Mouse (Mus musculus) embryonic facial prominence, embryonic 14.5 days (tissue): ENCODE results near the gene Dusp9. TPM values are rescaled to one million over a fixed set of nuclear protein-coding genes. Genes with fewer than 3 reads are reported as not detected.

Experiments
- ATAC-seq: fragments of 200-750 bp; cut with Nextera tagmentation; 2 replicates; pipeline ENCODE4 v1.8.0; 2017; ENCODE audit warnings: low read depth, moderate number of reproducible peaks, moderate TSS enrichment
- DNase-seq: peaks from one replicate; pipeline ENCODE4 v3.0.0-alpha.2; 2015; ENCODE audit warnings: low spot score
- H3K27ac ChIP-seq: fragments of 300-500 bp; sonication (generic); replicated peaks from 2 replicates; pipeline ENCODE4 v1.5.1; 2014; ENCODE audit warnings: low read depth, mild to moderate bottlenecking, low read length, moderate library complexity
- H3K27me3 ChIP-seq: fragments of 300-500 bp; sonication (generic); replicated peaks from 2 replicates; pipeline ENCODE4 v1.6.1; 2014; ENCODE audit warnings: low read length; ENCODE audit not compliant: control insufficient read depth, insufficient read depth
- H3K36me3 ChIP-seq: fragments of 300-500 bp; sonication (generic); 2 replicates; pipeline ENCODE4 v1.6.1; 2014; ENCODE audit warnings: low read length, mixed read lengths; ENCODE audit not compliant: control insufficient read depth, insufficient read depth
- H3K4me1 ChIP-seq: fragments of 300-500 bp; sonication (generic); 2 replicates; pipeline ENCODE4 v1.6.1; 2014; ENCODE audit warnings: antibody characterized with exemption, low read length; ENCODE audit not compliant: control insufficient read depth, insufficient read depth
- H3K4me2 ChIP-seq: fragments of 300-500 bp; sonication (generic); 2 replicates; pipeline ENCODE4 v1.6.1; 2014; ENCODE audit warnings: low read depth, mild to moderate bottlenecking, low read length, moderate library complexity, mixed read lengths
- H3K4me3 ChIP-seq: fragments of 300-500 bp; sonication (generic); 2 replicates; pipeline ENCODE4 v1.5.1; 2014; ENCODE audit warnings: low read depth, mild to moderate bottlenecking, low read length
- H3K9ac ChIP-seq: fragments of 300-500 bp; sonication (generic); 2 replicates; pipeline ENCODE4 v1.6.1; 2014; ENCODE audit warnings: low read depth, mild to moderate bottlenecking, low read length, moderate library complexity, mixed read lengths
- H3K9me3 ChIP-seq: fragments of 300-500 bp; sonication (generic); 2 replicates; pipeline ENCODE4 v1.6.1; 2016; ENCODE audit warnings: low read length; ENCODE audit not compliant: control insufficient read depth
- WGBS: fragments of 180-500 bp; shearing (Covaris S2); extraction: QIAGEN DNeasy Blood & Tissue Kit; methylation state at CpG from one replicate; pipeline ENCODE4 v1.1.7; 2014; 5-methylcytosine and 5-hydroxymethylcytosine counted together
- polyA plus RNA-seq: library from polyadenylated mRNA; unstranded; fragments of >200 nt; fragmentation: Nextera tagmentation; extraction: Ambion mirVana; gene quantifications from 2 replicates; pipeline ENCODE4 v1.2.1, GENCODE M21; 2014

Dusp9 gene
- polyA plus RNA-seq, 1 experiment from 2014 or later: 1.6 TPM

DNA sequence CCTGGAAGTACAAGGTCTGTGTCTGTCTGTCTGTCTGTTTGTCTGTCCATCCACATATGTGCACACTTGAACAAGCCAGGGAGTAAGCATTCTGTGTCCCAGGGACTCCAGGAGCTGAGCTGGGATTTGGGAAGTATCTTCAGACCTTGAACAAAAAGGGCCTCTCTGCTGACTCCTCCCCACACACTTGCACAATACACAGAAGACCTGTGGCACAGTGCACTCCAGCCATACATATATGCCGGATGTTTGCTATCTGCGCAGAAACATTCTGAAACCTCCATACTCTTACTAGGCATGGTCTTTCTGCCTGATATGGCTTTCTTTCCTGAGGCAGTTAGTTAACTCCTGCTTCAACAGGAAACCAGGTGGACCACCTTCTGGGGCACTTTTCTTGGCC lies 19.3 kb upstream of the Dusp9 start:
- no peak overlapping the region for H3K4me3 ChIP-seq

DNA sequence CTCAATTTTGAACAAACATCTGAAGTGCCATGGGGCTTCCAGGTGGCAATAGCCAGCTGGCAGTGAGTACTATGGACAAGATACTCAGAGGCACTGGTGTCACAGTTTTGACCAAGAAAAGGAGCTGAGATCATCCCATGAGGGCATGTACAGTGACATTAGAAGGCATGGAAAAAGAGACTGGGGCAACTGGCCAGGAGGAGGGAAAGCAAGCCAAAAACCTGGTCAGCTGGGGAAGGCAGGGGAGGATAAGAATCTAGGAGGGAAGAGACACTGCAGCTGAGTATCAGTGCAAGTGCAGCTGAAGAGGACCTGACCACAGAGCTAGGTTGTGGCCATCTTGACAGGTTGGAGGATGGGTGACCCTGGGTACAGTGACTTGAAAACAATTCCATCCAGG lies 12.2 kb upstream of the Dusp9 start:
- Histone ChIP-seq H3K27me3 (peaks cover 5% of the 10 kb centered on the region; the same call in 1 of the 2 replicates), H3K4me1 (no peaks in the 10 kb centered on the region), H3K4me3 (no peak overlapping the region), H3K27ac (no peak overlapping the region), H3K4me2 (no peak overlapping the region), H3K9ac (no peak overlapping the region), H3K36me3 (no peaks in the 10 kb centered on the region), H3K9me3 (no peaks in the 10 kb centered on the region)
- no peak for ATAC-seq
- no peak for DNase-seq

More for the DNA sequence above, 19.3 kb upstream of the Dusp9 start:
- ATAC-seq (no peak), DNase-seq (no peak)
- 89% methylated on average over 2 of the region's 2 CpGs for WGBS
- Histone ChIP-seq H3K4me2 (no peak overlapping the region), H3K27ac (no peak overlapping the region), H3K36me3 (no peaks in the 10 kb centered on the region), H3K9ac (no peak overlapping the region), H3K4me1 (no peaks in the 10 kb centered on the region), H3K9me3 (no peaks in the 10 kb centered on the region), H3K27me3 (no peaks in the 10 kb centered on the region; the same call in none of the 2 replicates)

DNA sequence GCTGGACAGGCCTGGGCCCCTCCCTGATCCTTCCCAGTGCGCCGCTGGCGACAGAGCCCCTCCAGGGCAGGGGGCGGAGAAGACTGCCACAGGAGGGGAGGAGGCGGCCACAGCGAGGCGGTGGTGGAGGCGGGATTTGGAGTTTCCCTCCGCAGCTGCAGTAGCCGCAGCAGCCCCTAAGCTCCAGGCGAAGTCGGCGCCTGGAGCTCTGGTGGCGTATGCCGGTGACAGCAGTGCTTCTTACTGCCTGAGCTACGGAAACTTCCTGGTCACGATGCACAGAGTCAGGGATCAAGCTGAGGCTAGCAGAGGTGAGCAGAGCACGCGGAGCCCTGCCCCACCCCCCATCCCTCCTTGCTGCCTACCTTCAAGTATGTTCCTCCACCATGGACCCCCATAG lies 3.8 kb upstream of the Dusp9 start:
- DNase-seq: no peak
- H3K27me3 ChIP-seq: peaks cover 49% of the 10 kb centered on the region
- H3K9ac ChIP-seq: no peak overlapping the region; the same call in 1 of the 2 replicates

DNA sequence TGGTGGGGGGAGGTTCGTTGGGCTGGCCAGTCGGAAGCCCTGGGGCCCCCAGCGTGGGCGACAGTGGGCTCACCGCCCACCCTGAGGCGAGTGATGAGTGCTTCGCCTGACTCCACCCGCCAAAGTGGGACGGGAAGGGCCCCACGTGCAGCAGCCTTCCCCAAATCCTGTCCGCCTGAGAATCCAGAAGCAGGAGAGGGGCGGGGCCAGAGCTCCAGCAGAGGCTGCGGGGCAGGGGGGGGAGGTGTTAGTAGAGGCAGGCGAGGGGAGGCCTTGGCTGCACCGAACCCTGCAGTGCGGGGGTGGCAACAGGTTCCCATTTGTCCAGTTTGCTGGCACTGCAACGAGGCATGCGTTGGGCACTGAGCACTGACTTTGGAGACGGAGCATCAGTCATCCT lies 1.8 kb upstream of the Dusp9 start:
- H3K4me1 ChIP-seq: no peaks in the 10 kb centered on the region
- WGBS: 27% methylated on average over 16 of the region's 19 CpGs
- no peak overlapping the region for H3K27ac ChIP-seq
- peak overlapping the region; percentile 42 for H3K9ac ChIP-seq
- ATAC-seq (no peak), DNase-seq (peak; percentile 29)
- peaks cover 54% of the 10 kb centered on the region for H3K27me3 ChIP-seq
- H3K4me3 ChIP-seq: peak overlapping the region; percentile 34
- H3K4me2 ChIP-seq: peak overlapping the region; percentile 65
- H3K9me3 ChIP-seq: no peaks in the 10 kb centered on the region
- H3K36me3 ChIP-seq: no peaks in the 10 kb centered on the region

More for the DNA sequence above, 3.8 kb upstream of the Dusp9 start:
- WGBS: 80% methylated on average over 1 of the region's 19 CpGs
- Histone ChIP-seq H3K36me3 (no peaks in the 10 kb centered on the region), H3K27ac (no peak overlapping the region), H3K9me3 (no peaks in the 10 kb centered on the region), H3K4me2 (peak overlapping the region; percentile 47), H3K4me3 (0 out of 2 replicates have a peak overlapping the region, but pooled peaks have one; percentile 19), H3K4me1 (no peaks in the 10 kb centered on the region)
- ATAC-seq: no peak

DNA sequence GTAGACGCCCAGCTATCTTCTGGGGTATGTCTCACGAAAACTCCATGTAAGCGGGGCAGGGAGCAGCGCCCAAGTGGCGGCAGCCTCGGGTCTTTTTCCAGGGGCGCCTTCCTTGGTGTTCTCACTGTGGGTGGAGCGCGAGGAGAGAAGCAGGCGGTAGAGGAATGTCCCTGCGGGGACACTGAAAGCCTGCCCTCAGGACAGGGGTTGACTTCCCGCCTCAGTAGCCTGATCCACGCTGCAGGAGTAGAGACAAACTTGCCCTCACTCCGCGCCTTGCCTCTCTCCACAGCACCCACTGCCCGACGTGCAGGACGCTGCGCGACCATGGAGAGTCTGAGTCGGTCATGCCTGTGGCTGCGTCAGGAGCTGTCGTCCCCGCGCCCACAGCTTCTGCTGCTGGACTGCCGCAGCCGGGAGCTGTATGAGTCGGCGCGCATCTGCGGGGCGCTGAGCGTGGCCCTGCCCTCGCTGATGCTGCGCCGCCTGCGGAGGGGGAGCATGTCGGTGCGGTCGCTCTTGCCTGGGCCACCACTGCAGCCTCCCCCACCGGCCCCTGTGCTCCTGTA lies 766 bp downstream of the Dusp9 start:
- ATAC-seq (peak; percentile 20; the same call in 1 of the 2 replicates), DNase-seq (no peak)
- Histone ChIP-seq H3K27ac (no peak overlapping the region), H3K36me3 (no peaks in the 10 kb centered on the region), H3K9ac (peak overlapping the region; percentile 49), H3K4me3 (peak overlapping the region; percentile 37), H3K4me2 (peak overlapping the region; percentile 65), H3K27me3 (peaks cover 53% of the 10 kb centered on the region), H3K9me3 (no peaks in the 10 kb centered on the region), H3K4me1 (no peaks in the 10 kb centered on the region)
- WGBS: 13% methylated on average over 22 of the region's 41 CpGs

DNA sequence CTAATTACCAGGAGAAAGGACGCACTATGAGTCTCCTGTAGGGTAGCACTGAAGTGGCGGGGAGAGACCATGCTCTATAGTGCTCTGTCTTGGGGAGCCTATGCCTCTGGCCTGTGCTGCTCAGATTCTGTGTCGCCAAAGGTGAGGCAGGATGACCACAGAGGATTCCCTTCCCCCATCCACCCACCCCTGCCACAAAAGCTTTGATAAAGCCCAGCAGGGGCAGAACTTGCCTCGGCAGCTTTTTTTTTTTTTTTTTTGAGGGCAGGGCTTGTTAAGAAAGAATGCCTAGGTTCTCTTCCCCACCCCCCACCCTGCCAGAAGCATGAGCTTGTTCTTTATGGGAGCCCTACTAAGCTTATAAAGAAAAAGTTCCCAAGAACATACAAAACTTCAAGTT lies 5.9 kb downstream of the Dusp9 start:
- WGBS: 32% methylated on average over 4 of the region's 4 CpGs
- Histone ChIP-seq H3K9ac (no peak overlapping the region), H3K27me3 (peaks cover 8% of the 10 kb centered on the region), H3K9me3 (no peaks in the 10 kb centered on the region), H3K4me2 (no peak overlapping the region), H3K4me3 (no peak overlapping the region), H3K27ac (no peak overlapping the region), H3K36me3 (no peaks in the 10 kb centered on the region), H3K4me1 (no peaks in the 10 kb centered on the region)
- no peak for DNase-seq
- ATAC-seq: no peak

DNA sequence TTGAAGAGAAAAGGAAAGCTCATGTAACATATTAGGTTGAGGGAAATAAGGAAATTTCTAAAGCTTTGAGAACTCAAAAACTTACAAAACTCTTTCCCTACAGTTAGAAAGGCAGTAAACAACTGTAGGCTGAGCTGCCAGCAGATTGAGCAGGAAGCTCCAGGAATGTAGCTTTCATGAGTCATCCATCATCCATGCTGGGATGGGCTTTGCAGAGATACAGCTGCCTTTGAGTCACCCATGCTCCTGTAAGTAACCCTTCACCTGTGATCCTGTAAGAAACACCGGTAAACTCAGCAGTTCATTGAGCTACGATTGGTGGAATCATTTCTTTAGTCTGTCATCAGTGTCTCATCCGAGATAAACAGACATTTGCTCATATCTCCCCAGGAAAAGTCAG lies 11.7 kb downstream of the Dusp9 start:
- Histone ChIP-seq H3K36me3 (no peaks in the 10 kb centered on the region), H3K27ac (no peak overlapping the region), H3K9me3 (no peaks in the 10 kb centered on the region), H3K9ac (no peak overlapping the region), H3K4me3 (no peak overlapping the region), H3K4me1 (no peaks in the 10 kb centered on the region), H3K4me2 (no peak overlapping the region), H3K27me3 (no peaks in the 10 kb centered on the region)
- 80% methylated on average over 3 of the region's 3 CpGs for WGBS
- DNase-seq: no peak
- ATAC-seq: no peak

DNA sequence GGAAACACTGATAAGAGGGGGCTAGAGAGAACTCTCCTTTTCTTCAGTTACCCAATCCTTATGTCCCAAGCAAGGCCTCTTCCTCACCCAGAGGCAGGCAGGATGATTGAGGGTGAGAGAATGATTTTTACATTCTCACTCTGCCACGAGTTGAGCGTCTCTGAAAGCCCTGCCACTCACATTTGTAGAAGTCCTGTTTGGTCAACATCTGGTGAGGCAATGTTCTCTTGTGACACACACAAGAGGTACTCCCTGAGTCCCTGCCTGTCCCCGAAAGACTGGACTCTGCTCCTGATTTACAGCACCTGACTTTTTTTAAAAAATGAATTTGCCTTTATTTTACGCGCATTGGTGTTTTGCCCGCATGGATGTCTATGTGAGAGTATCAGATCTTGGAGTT lies 14.2 kb downstream of the Dusp9 start:
- ATAC-seq (no peak), DNase-seq (no peak)
- no peaks in the 10 kb centered on the region for H3K4me1 ChIP-seq
- no peak overlapping the region for H3K9ac ChIP-seq
- H3K4me3 ChIP-seq: no peak overlapping the region
- H3K27ac ChIP-seq: no peak overlapping the region
- H3K36me3 ChIP-seq: no peaks in the 10 kb centered on the region
- no peak overlapping the region for H3K4me2 ChIP-seq
- no peaks in the 10 kb centered on the region for H3K9me3 ChIP-seq
- WGBS: 78% methylated on average over 6 of the region's 6 CpGs
- no peaks in the 10 kb centered on the region for H3K27me3 ChIP-seq

DNA sequence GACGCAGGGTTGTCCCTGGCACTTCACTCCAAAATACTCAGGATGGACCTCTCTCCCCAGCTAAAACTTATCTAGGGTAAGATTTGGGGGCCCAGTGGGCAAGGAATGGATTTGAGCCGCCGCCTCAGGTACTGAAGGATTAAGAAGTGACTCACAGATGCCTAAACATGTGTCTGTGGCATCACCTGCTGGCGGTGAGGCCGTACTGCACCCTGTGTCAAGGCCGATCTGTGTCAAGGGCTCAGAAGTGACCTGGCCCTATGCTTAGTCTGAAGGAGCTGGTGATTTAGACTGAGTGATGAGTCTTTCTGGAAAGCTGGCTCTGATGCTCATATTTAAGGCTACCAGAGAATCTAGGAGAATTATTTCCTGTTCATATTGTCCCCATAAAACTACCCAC lies 15.0 kb downstream of the Dusp9 start:
- no peak overlapping the region for H3K4me3 ChIP-seq
- DNase-seq (peak; percentile 65), ATAC-seq (peak; percentile 78)
- H3K4me1 ChIP-seq: no peaks in the 10 kb centered on the region
- H3K27ac ChIP-seq: no peak overlapping the region
- no peaks in the 10 kb centered on the region for H3K9me3 ChIP-seq
- H3K27me3 ChIP-seq: no peaks in the 10 kb centered on the region
- H3K36me3 ChIP-seq: no peaks in the 10 kb centered on the region
- no peak overlapping the region for H3K4me2 ChIP-seq
- no peak overlapping the region for H3K9ac ChIP-seq
- WGBS: 18% methylated on average over 6 of the region's 6 CpGs
